ENCODE assay signal across 25 mouse cellular contexts in the genomic region with DNA sequence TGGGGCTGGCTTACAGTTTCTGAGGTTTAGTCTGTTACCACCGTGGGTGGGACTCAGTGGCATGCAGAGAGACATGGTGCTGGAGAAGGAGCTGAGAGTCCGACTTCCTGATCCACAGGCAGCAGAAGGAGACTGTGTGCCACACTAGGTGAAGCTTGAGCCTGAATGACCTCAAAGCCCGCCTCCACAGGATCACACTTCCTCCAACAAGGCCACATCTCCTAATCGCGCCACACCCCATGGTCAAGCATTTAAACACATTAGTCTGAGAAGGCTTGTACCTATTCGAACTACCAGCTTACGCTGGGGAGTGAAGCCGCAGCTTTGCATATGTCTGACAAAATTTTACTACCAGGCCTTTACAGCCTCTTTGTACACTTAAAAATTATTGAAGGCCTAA. TPM values are rescaled to one million over a fixed set of nuclear protein-coding genes. Genes with fewer than 3 reads are reported as not detected.
A peak's percentile ranks its signal among the peaks of the same experiment; 100 is the strongest.
DNase-seq lines count a peak whose midpoint lies in the region; ATAC-seq and TF ChIP-seq lines count a peak whose summit lies in the region.
"Had no signal": no experiment of that assay in that cellular context is flagged by ENCODE, and none has a peak within 500 bp of the region (broad histone marks: within the 10 kb centered on the region; RNA-seq: fewer than 3 reads in every experiment).

No protein-coding gene starts in this region.

- no peak for TF ChIP-seq EP300 in heart, adult 2 months (IDR thresholded peaks at IDR 0.05; ENCODE audit: insufficient read depth, low read depth, low read length)
- no peak for TF ChIP-seq EP300 in stomach, postnatal 0 days (optimal IDR thresholded peaks at IDR 0.05)

- ATAC-seq in heart, embryonic 12.5 days (ENCODE audit: insufficient number of reproducible peaks, low FRiP score) = no peak
- ATAC-seq in lung, embryonic 16.5 days (ENCODE audit: low read depth) = no peak
- ATAC-seq in stomach, postnatal 0 days (ENCODE audit: low FRiP score, low TSS enrichment) = no peak
- ATAC-seq: forebrain, embryonic 14.5 days; hindbrain, embryonic 16.5 days; inflammation-experienced regulatory T-cells, adult 6 months had no signal

- H3K4me2 ChIP-seq in heart, embryonic 12.5 days = no peak overlapping the region
- H3K4me2 ChIP-seq in lung, embryonic 16.5 days (ENCODE audit: low read depth, low read length) = no peak overlapping the region
- H3K4me2 ChIP-seq in stomach, postnatal 0 days (replicated peaks; ENCODE audit: low read depth) = no peak overlapping the region
- H3K4me2 ChIP-seq: embryonic facial prominence, embryonic 15.5 days; hindbrain, embryonic 12.5 days had no signal

- TF ChIP-seq CTCF in heart, adult 2 months (IDR thresholded peaks at IDR 0.05) = no peak
- TF ChIP-seq CTCF in lung, adult 2 months (IDR thresholded peaks at IDR 0.05; ENCODE audit: insufficient read depth, low read length) = no peak
- no peak for TF ChIP-seq CTCF in stomach, postnatal 0 days (IDR thresholded peaks at IDR 0.05; ENCODE audit: low read depth)

- peak; percentile 49; the same call in 1 of the 2 replicates for TF ChIP-seq POLR2A in heart, adult 2 months (IDR thresholded peaks at IDR 0.05; ENCODE audit: insufficient read depth, low read depth, low read length)
- TF ChIP-seq POLR2A in lung, adult 2 months (IDR thresholded peaks at IDR 0.05; ENCODE audit: borderline replicate concordance, extremely low read depth, low read depth, low read length) = no peak

- peaks cover 4% of the 10 kb centered on the region for H3K36me3 ChIP-seq in heart, adult 2 months (ENCODE audit: control insufficient read depth, insufficient read depth, low read length)
- H3K36me3 ChIP-seq in heart, embryonic 12.5 days = peaks cover 46% of the 10 kb centered on the region
- H3K36me3 ChIP-seq in lung, embryonic 16.5 days (ENCODE audit: control insufficient read depth, insufficient read depth, low read length) = peaks cover 7% of the 10 kb centered on the region
- no peaks in the 10 kb centered on the region for H3K36me3 ChIP-seq in stomach, postnatal 0 days (ENCODE audit: control insufficient read depth, insufficient read depth, low read length)

- H3K9ac ChIP-seq in heart, adult 2 months (ENCODE audit: low read depth, low read length) = no peak overlapping the region
- no peak overlapping the region for H3K9ac ChIP-seq in heart, embryonic 12.5 days
- no peak overlapping the region for H3K9ac ChIP-seq in lung, embryonic 16.5 days (ENCODE audit: low read length)
- no peak overlapping the region for H3K9ac ChIP-seq in stomach, postnatal 0 days (ENCODE audit: low read length)
- H3K9ac ChIP-seq: embryonic facial prominence, embryonic 15.5 days; hindbrain, embryonic 12.5 days had no signal

- no peaks in the 10 kb centered on the region for H3K9me3 ChIP-seq in heart, embryonic 12.5 days (replicated peaks)
- H3K9me3 ChIP-seq in lung, embryonic 16.5 days (ENCODE audit: control insufficient read depth, low read length) = no peaks in the 10 kb centered on the region
- H3K9me3 ChIP-seq in stomach, postnatal 0 days (ENCODE audit: control insufficient read depth, low read length) = no peaks in the 10 kb centered on the region
- H3K9me3 ChIP-seq: embryonic facial prominence, embryonic 15.5 days; forebrain, embryonic 10.5 days; hindbrain, embryonic 12.5 days had no signal

- intact Hi-C loops in heart, adult 2 months (cut with DNase I) = no loop called here

- H3K4me1 ChIP-seq in heart, adult 2 months (ENCODE audit: control insufficient read depth, insufficient read depth, low read length) = peaks cover 17% of the 10 kb centered on the region
- peaks cover 30% of the 10 kb centered on the region for H3K4me1 ChIP-seq in heart, embryonic 12.5 days (replicated peaks)
- H3K4me1 ChIP-seq in lung, embryonic 16.5 days (replicated peaks; ENCODE audit: control insufficient read depth, insufficient read depth, low read length) = peaks cover 20% of the 10 kb centered on the region
- H3K4me1 ChIP-seq in lung, adult 2 months (ENCODE audit: control insufficient read depth, insufficient read depth, low read length) = peaks cover 2% of the 10 kb centered on the region; the same call in 1 of the 2 replicates
- peaks cover 26% of the 10 kb centered on the region for H3K4me1 ChIP-seq in brown adipose tissue, adult 24 weeks (ENCODE audit: control insufficient read depth, insufficient read depth, insufficient read length, low read length)
- H3K4me1 ChIP-seq in stomach, postnatal 0 days (replicated peaks; ENCODE audit: control insufficient read depth, insufficient read depth) = no peaks in the 10 kb centered on the region

- H3K79me2 ChIP-seq in heart, adult 2 months (replicated peaks; ENCODE audit: control insufficient read depth, insufficient read depth, low read length) = no peaks in the 10 kb centered on the region

- peak overlapping the region; percentile 26; the same call in 1 of the 2 replicates for H3K27ac ChIP-seq in heart, adult 2 months
- H3K27ac ChIP-seq in heart, embryonic 12.5 days (ENCODE audit: poor library complexity, severe bottlenecking) = no peak overlapping the region
- 0 out of 2 replicates have a peak overlapping the region, but pooled peaks have one; percentile 3 for H3K27ac ChIP-seq in lung, embryonic 16.5 days (ENCODE audit: low read length)
- peak overlapping the region; percentile 80 for H3K27ac ChIP-seq in brown adipose tissue, adult 24 weeks (replicated peaks; ENCODE audit: low read depth, low read length)
- H3K27ac ChIP-seq in stomach, postnatal 0 days (replicated peaks) = no peak overlapping the region
- H3K27ac ChIP-seq: embryonic facial prominence, embryonic 15.5 days; forebrain, embryonic 10.5 days had no signal

- no peak for DNase-seq in heart, adult 2 months
- no peak for DNase-seq in lung, adult 2 months
- DNase-seq in stomach, postnatal 0 days (ENCODE audit: low spot score) = peak; percentile 34
- no peak for DNase-seq in layer of hippocampus, postnatal 10 days (ENCODE audit: low spot score in 2 of 2)
- DNase-seq: adrenal gland, adult 8-10 months; adrenal gland, postnatal 36 days; cerebellum, adult 11 months; cerebellum, adult 8-10 months; cerebellum, postnatal 25 days; gastrocnemius, postnatal 10 days; heart, postnatal 10 days; heart, postnatal 4 days had no signal

- H3K27me3 ChIP-seq in heart, adult 2 months (ENCODE audit: control insufficient read depth, insufficient read depth, low read length) = no peaks in the 10 kb centered on the region
- no peaks in the 10 kb centered on the region for H3K27me3 ChIP-seq in heart, embryonic 12.5 days (replicated peaks)
- H3K27me3 ChIP-seq in lung, embryonic 16.5 days (ENCODE audit: control insufficient read depth, insufficient read depth, low read depth, low read length) = no peaks in the 10 kb centered on the region
- no peaks in the 10 kb centered on the region for H3K27me3 ChIP-seq in stomach, postnatal 0 days (ENCODE audit: control insufficient read depth, insufficient read depth, low read length)
- H3K27me3 ChIP-seq: embryonic facial prominence, embryonic 15.5 days; hindbrain, embryonic 12.5 days had no signal

- 75% methylated on average over 8 of the region's 8 CpGs for WGBS in heart, adult 2 months
- WGBS in heart, embryonic 12.5 days = 90% methylated on average over 8 of the region's 8 CpGs
- 86% methylated on average over 8 of the region's 8 CpGs for WGBS in lung, embryonic 16.5 days
- 71% methylated on average over 8 of the region's 8 CpGs for WGBS in lung, adult 2 months
- 86% methylated on average over 8 of the region's 8 CpGs for WGBS in stomach, postnatal 0 days

- no peak overlapping the region for H3K4me3 ChIP-seq in heart, adult 2 months
- no peak overlapping the region for H3K4me3 ChIP-seq in heart, embryonic 12.5 days
- H3K4me3 ChIP-seq in lung, embryonic 16.5 days (ENCODE audit: low read length) = no peak overlapping the region
- H3K4me3 ChIP-seq in lung, adult 2 months (replicated peaks; ENCODE audit: extremely low read depth, low read depth, low read length) = no peak overlapping the region
- no peak overlapping the region for H3K4me3 ChIP-seq in brown adipose tissue, adult 24 weeks (ENCODE audit: insufficient read depth, low read depth, low read length)
- H3K4me3 ChIP-seq in stomach, postnatal 0 days (ENCODE audit: low read depth, low read length) = no peak overlapping the region
- H3K4me3 ChIP-seq: embryonic facial prominence, embryonic 15.5 days; erythroblast, embryonic 14.5 days; forebrain, embryonic 10.5 days; hindbrain, embryonic 12.5 days had no signal

RNA-seq across cellular contexts. Expression of a gene that starts 19.6 kb away (rescaled TPM):
- 1 to 10 TPM; 1.0 to 1.7 TPM for total RNA-seq in heart, adult 2 months (2021)
- polyA plus RNA-seq in heart, adult 2 months (2012; rRNA removed) = 1.1 and 2.3 TPM in 2 replicates
- polyA plus RNA-seq in heart, embryonic 12.5 days (2016; fragmentation: Nextera tagmentation; extraction: Ambion mirVana) = 8.5 and 9.1 TPM in 2 replicates
- polyA plus RNA-seq in lung, embryonic 16.5 days (2015; fragmentation: Nextera tagmentation; extraction: Ambion mirVana) = 35.7 and 43.7 TPM in 2 replicates
- 31.6 and 72.3 TPM in 2 replicates for polyA plus RNA-seq in lung, adult 2 months (2012; rRNA removed)
- polyA plus RNA-seq in brown adipose tissue, adult 24 weeks (2012; ENCODE audit: insufficient read depth, insufficient read length, missing spikeins) = 0.71 and 0.87 TPM in 2 replicates
- 2.0 and 2.2 TPM in 2 replicates for polyA plus RNA-seq in stomach, postnatal 0 days (2015; fragmentation: Nextera tagmentation; extraction: Ambion mirVana)
- 10 to 100 TPM; 48.9 to 52.7 TPM for total RNA-seq in layer of hippocampus, postnatal 10 days (2021)

RNA-seq across cellular contexts. Expression of a gene that starts 50.0 kb away (rescaled TPM):
- 10 to 100 TPM; 27.4 to 30.2 TPM for total RNA-seq in heart, adult 2 months (2021)
- 16.9 and 25.6 TPM in 2 replicates for polyA plus RNA-seq in heart, adult 2 months (2012; rRNA removed)
- polyA plus RNA-seq in heart, embryonic 12.5 days (2016; fragmentation: Nextera tagmentation; extraction: Ambion mirVana) = 48.0 and 48.6 TPM in 2 replicates
- polyA plus RNA-seq in lung, embryonic 16.5 days (2015; fragmentation: Nextera tagmentation; extraction: Ambion mirVana) = 92.9 and 93.2 TPM in 2 replicates
- 69.8 and 96.2 TPM in 2 replicates for polyA plus RNA-seq in lung, adult 2 months (2012; rRNA removed)
- 14.7 and 15.1 TPM in 2 replicates for polyA plus RNA-seq in brown adipose tissue, adult 24 weeks (2012; ENCODE audit: insufficient read depth, insufficient read length, missing spikeins)
- polyA plus RNA-seq in stomach, postnatal 0 days (2015; fragmentation: Nextera tagmentation; extraction: Ambion mirVana) = 28.9 and 29.6 TPM in 2 replicates
- 10 to 100 TPM; 40.6 to 44.0 TPM for total RNA-seq in layer of hippocampus, postnatal 10 days (2021)

RNA-seq across cellular contexts. Expression of a gene that starts 58.6 kb away (rescaled TPM):
- total RNA-seq in heart, adult 2 months (2021) = not detected
- polyA plus RNA-seq in heart, adult 2 months (2012; rRNA removed) = not detected in 2 replicates
- 0.15 and 0.23 TPM in 2 replicates for polyA plus RNA-seq in heart, embryonic 12.5 days (2016; fragmentation: Nextera tagmentation; extraction: Ambion mirVana)
- not detected in 2 replicates for polyA plus RNA-seq in lung, embryonic 16.5 days (2015; fragmentation: Nextera tagmentation; extraction: Ambion mirVana)
- not detected in 2 replicates for polyA plus RNA-seq in lung, adult 2 months (2012; rRNA removed)
- not detected in 2 replicates for polyA plus RNA-seq in brown adipose tissue, adult 24 weeks (2012; ENCODE audit: insufficient read depth, insufficient read length, missing spikeins)
- not detected in 2 replicates for polyA plus RNA-seq in stomach, postnatal 0 days (2015; fragmentation: Nextera tagmentation; extraction: Ambion mirVana)
- total RNA-seq in layer of hippocampus, postnatal 10 days (2021) = not detected
- total RNA-seq: adrenal gland, adult 8-10 months; adrenal gland, postnatal 36 days; gastrocnemius, postnatal 10 days; gastrocnemius, postnatal 4 days; heart, adult 18-20 months; heart, postnatal 10 days; heart, postnatal 4 days had no signal
- polyA plus RNA-seq: cortical plate, adult 2 months; embryonic facial prominence, embryonic 15.5 days; erythroblast, embryonic 14.5 days; forebrain, embryonic 10.5 days; forebrain, embryonic 14.5 days; hindbrain, embryonic 12.5 days; hindbrain, embryonic 16.5 days; inflammation-experienced regulatory T-cells, adult 6 months had no signal

Comparison
In these comparisons a context has a peak if more than half of its experiments do, and no peak if none do; other contexts are left out.
1. H3K27ac ChIP-seq: peak in heart, adult 2 months (single experiment), lung, embryonic 16.5 days (single experiment) and brown adipose tissue, adult 24 weeks (single experiment); none in heart, embryonic 12.5 days (single experiment) and stomach, postnatal 0 days (single experiment).